Mouse (Mus musculus): ENCODE measurements at regions not wholly inside any gene's neighbourhood (a gene's known extent, or its start where the extent isn't known, plus 50 kb on each side); places are given as distances from the start of the nearest gene placed in this dataset.

DNA sequence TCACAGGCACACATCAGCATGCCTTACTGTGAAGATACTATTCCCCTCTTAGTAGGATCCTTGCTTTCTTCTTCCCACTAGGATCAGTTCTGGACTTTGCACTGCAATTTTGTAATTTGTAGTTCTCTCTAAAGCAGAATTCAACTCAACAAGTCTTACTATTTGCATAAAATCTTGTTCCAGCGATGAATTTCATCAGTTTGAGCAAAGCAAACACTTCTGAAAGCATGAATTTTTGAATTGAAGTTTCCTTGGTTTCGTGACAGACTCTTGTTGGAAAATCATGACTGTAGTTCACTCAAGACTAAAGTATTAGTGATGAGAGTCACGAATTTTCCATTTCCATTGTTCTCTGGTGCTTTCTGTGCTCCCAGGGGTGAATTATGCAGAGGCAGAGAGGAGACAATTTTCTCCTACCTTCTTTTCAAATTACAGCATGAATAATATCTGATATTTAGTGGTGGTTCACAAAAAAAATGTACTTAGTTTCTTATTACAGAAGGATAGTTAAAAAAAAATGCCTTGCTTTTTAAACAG, 190.6 kb upstream of the Mbnl1 start:
- TF ChIP-seq POLR2A (IDR thresholded peaks at IDR 0.05; ENCODE audit: low read depth, low read length) (no peak), MEF2A (IDR thresholded peaks at IDR 0.05; ENCODE audit: borderline replicate concordance, low read depth, low read length) (no peak), JUND (conservative IDR thresholded peaks at IDR 0.05; ENCODE audit: low read depth, low read length) (no peak), ELF1 (IDR thresholded peaks at IDR 0.05; ENCODE audit: low read depth, low read length) (no peak), MXI1 (IDR thresholded peaks at IDR 0.05; ENCODE audit: low read depth, low read length) (no peak), CTCF (conservative IDR thresholded peaks at IDR 0.05 in 1 of 2, IDR thresholded peaks at IDR 0.05 in 1 of 2; ENCODE audit: low read depth in 2 of 2, low read length in 2 of 2) (no peak), SMC3 (IDR thresholded peaks at IDR 0.05; ENCODE audit: low read depth, low read length) (no peak), MYC (IDR thresholded peaks at IDR 0.05; ENCODE audit: low read depth, low read length) (no peak), ZMIZ1 (IDR thresholded peaks at IDR 0.05; ENCODE audit: low read depth, low read length) (no peak)
